Mouse (Mus musculus) cerebellum, adult 11 months (tissue): ENCODE measurements around the gene Zfp553.

Experiments used
- DNase-seq: peaks from one replicate; pipeline ENCODE4 v3.0.0; 2022

Gene Zfp553

DNA sequence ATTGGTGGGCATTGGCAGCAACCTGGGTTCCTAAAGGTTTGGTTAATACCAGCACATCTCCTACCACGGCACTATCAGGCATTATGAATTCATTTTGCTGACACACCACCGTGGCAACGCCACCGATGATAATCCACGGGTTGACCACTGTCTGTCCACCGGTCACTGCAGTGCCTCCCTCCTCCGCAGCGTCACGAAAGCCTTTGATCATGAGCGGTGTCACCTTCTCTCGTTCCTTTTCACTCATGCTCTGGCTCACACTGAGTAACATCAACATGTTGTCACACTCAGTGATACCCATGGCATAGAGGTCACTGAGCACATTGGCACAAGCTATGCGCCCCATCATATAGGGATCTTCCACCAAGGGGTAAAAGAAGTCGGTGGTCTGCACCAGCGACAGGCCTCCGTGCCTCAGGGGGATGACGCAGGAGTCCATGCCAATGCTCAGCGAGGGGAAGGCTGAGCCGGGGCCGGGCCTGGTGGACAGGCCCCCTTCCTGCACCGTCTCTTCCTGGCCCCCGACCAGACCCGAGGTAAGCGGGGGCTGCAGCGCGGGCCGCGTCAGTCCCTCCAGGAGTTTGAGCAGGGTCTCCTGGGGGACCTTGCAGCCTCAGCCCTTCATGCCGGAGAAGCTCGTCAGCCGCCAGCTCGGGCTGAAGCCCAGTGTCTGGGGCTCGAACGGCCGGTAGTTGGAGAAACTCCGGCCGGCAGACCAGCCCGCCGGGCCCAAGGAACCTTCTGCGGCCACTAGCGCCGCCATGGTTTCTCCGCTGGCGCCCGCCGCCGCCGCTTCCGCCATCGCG is 40.5 kb downstream of the Zfp553 start:
- no peak for DNase-seq

DNA sequence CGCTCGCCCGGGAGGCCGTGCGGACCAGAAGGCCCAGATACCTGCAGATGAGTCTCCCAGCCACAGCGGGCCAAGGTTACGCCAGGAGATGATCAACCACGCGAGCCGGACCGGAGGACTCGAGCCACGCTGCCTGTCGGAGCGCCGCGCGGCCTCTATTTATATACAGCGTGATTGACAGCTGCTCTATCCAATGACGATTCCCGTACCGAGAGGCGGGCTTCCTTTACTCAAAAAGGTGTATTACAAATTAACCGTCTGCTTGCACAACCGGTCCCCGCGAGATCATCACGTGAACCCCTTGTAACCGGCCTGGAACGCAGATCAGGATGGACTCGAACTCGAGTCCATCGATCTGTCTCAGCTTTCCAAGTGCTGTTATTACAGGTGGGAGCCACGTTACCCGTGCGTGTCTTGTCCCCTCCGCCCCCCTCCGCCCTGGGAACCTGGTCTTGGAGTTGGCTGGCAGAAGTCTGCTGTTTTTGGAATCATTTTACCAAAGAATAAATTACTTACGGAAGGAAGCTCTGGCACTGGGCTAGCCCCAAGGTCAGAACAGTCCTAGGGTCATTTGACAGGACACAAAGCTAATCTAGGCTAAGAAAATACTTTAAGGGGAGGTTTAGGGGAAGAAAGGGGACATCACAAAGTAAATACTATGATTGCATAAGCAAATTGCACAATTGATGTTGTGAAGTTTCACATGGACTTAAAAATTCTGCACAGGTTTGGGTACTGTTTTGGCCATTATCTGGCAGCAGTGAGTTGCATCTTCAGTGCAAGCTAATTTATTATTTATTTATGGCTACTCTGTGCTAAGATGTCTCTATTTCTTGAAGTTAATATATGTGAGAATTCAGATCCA is 41.3 kb downstream of the Zfp553 start, which contains the start of gene Sephs2:
TSS of gene Sephs2 (minus strand) at position 131 of the 865 bp plus-strand sequence.
- peak; percentile 97 for DNase-seq

DNA sequence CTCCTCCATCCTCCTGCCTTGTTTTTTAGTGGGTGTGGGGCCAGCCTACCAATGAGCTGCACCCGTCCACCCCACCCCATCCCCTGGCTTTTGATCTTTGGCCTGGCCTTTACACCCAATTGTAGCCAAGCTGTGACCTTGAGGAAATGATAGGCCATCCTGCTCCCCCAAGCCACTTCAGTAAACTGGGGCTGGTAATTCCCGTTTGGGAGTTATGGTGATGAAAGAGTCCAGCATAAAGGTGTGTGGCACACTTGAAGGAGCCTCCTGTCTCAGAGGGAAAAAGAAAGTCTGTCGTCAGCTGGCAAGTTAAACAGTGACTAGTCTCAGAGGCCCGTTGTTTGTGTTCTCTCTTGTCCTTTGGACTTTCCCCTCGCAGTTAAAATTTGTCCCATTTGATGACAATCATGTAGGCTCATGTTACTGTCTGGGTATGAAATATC is 43.7 kb downstream of the Zfp553 start:
- DNase-seq: no peak

DNA sequence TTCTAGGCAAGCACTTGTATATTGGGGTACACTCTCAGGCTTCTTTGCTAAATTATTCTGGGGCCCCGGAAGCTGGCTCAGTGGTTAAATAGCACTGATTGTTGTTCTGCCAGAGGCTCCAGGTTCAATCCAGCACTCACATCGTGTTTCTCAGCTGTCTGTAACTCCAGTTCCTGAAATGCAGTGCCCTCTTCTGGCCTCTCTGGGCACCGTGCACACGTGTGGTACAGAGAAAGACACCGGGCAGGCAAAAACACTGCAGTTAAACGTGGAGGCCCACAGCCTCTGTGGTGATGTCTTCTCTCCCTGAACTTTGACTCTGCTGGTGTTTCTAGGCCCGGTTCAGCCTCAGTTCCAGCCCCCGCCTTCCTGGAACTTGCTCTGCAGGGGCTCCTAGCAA is 45.5 kb downstream of the Zfp553 start:
- no peak for DNase-seq

DNA sequence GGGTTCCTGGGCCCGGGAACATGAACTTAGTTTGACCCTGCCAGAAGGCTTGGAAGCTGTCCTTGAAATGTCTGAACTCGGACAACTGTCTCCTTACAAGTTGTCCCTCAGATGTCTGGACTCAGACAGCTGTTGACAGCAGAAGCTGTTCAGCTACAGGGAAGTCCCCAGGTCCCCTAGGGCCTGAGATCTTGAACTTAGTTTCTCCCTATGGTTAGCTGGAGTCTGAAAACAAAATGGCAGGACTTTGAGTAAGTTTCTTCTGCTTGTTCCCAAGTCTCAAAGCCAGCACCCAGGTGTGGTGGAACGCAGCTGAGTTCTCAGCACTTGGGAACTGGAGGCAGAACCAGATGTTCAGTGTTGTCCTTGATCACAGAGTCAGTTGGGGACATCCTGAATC is 47.2 kb downstream of the Zfp553 start:
- no peak for DNase-seq

DNA sequence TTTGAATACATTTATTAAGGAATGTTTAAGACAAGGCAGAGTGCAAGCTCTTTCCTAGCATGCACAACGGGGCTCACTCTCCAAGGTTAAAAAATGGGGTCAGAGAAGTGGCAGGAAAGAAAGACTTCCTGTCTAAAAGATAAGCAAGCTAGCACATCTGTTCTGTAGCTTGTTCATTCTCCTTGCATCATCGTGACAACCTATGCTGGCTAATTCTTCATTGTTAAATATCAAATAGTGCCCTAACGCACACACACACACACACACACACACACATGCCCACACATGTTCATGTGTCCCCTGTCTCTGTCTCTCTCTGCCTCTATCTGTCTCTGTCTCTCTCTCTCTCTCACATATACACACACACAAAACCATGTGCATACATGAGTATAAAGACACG is 48.3 kb downstream of the Zfp553 start:
- DNase-seq: no peak

DNA sequence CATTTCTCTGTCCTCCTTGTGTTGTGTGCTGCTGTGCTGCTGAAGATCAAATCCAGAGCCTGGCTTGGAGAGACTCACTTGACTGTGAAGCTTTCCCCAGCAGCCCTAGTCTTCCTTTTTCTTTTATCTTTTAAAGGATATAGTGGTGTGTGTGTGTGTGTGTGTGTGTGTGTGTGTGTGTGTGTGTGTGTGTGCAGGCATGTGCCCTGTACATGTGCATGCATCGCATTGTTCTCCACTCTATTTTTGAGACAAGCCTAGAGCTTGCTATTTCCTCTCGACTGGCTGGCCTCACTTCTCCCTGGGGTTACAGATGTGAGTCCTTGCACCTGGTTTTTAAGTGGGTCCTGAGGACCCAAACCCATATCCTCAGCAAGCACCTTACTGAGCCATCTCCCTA is 49.3 kb downstream of the Zfp553 start:
- no peak for DNase-seq

DNA sequence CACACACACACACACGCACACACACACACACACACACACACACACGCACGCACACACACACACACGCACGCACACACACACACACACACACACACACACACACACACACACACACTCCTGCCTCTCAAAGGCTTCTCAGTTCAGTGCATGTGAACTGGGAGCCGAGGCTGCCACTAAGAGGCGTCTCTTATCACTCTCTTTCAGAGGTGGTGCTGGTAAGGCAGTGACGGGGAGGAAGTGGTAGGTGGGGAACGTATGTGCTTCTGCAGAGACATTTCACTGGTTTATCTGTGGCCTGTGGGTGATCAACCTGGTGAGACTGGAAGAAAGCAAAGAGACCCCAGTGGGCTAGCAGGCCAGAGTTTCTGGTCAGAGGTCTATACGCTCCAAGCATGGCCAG is 52.3 kb downstream of the Zfp553 start:
- DNase-seq: no peak
